Mouse (Mus musculus) kidney, adult 2 months (tissue): Measurements from ENCODE around the gene Gm6370.

Experiments
- CTCF ChIP-seq: fragments of 200-500 bp; conservative IDR thresholded peaks from 2 replicates; pipeline ENCODE4 v1.5.1; 2011; ENCODE audit warnings: low read depth, mild to moderate bottlenecking, control low read depth, low read length, moderate library complexity, mixed read lengths; ENCODE audit not compliant: insufficient read depth, insufficient read length
- POLR2A ChIP-seq: fragments of 200-500 bp; IDR thresholded peaks from one replicate; pipeline ENCODE4 v1.6.1; 2011; ENCODE audit warnings: low read depth, low read length, control low read depth

GRCm38 (mm10) chr5:146470821-146471220 lies 20.3 kb upstream of the Gm6370 start:
- no peak for TF ChIP-seq POLR2A
- TF ChIP-seq CTCF, result no peak
